Mouse (Mus musculus): ENCODE measurements around the gene Nyap1. TPM values are rescaled to one million over a fixed set of nuclear protein-coding genes. Genes with fewer than 3 reads are reported as not detected.
A peak's percentile ranks its signal among the peaks of the same experiment; 100 is the strongest.

The Nyap1 gene
- total RNA-seq (2021), result under 1 TPM; 0.10 to 0.35 TPM
- long read RNA-seq, experiment 1, result 0 reads
- long read RNA-seq, experiment 2, result 0 reads

- DNase-seq, result peak; percentile 73
Observed at GRCm38 (mm10) chr5:137741023-137741931, at the start of gene Nyap1. Nyap1 (minus strand) TSS chr5:137741607.

GRCm38 (mm10) chr5:137788946-137789531, 47.6 kb upstream of the Nyap1 start:
- no peak for DNase-seq

GRCm38 (mm10) chr5:137788171-137788570, 46.8 kb upstream of the Nyap1 start:
- DNase-seq, result no peak

- DNase-seq, result peak; percentile 94
Observed at GRCm38 (mm10) chr5:137787151-137787928, 45.9 kb upstream of the Nyap1 start, which contains the start of the genes Mepce and Zcwpw1. Mepce (minus strand) TSS chr5:137787655. Zcwpw1 (plus strand) TSS chr5:137787798.

GRCm38 (mm10) chr5:137786109-137786942, 44.9 kb upstream of the Nyap1 start:
- peak; percentile 99 for DNase-seq

- peak; percentile 71 for DNase-seq
Observed at GRCm38 (mm10) chr5:137785164-137786031, 44.0 kb upstream of the Nyap1 start.

GRCm38 (mm10) chr5:137784546-137784945, 43.1 kb upstream of the Nyap1 start:
- no peak for DNase-seq

GRCm38 (mm10) chr5:137783901-137784540, 42.6 kb upstream of the Nyap1 start:
- no peak for DNase-seq

GRCm38 (mm10) chr5:137782776-137783522, 41.5 kb upstream of the Nyap1 start:
- DNase-seq, result no peak

GRCm38 (mm10) chr5:137781661-137782060, 40.3 kb upstream of the Nyap1 start:
- no peak for DNase-seq

- DNase-seq, result peak; percentile 34
Observed at GRCm38 (mm10) chr5:137779053-137779933, 37.9 kb upstream of the Nyap1 start.

GRCm38 (mm10) chr5:137778635-137779034, 37.2 kb upstream of the Nyap1 start, which contains the start of gene Ppp1r35:
Ppp1r35 (plus strand) TSS chr5:137778849.
- DNase-seq, result peak; percentile 95

GRCm38 (mm10) chr5:137777267-137777845, 35.9 kb upstream of the Nyap1 start:
- no peak for DNase-seq

GRCm38 (mm10) chr5:137776408-137776918, 35.1 kb upstream of the Nyap1 start:
- no peak for DNase-seq

- DNase-seq, result no peak
Observed at GRCm38 (mm10) chr5:137775587-137776290, 34.3 kb upstream of the Nyap1 start.

GRCm38 (mm10) chr5:137772755-137773154, 31.3 kb upstream of the Nyap1 start:
- DNase-seq, result no peak

GRCm38 (mm10) chr5:137770709-137771108, 29.3 kb upstream of the Nyap1 start:
- DNase-seq, result no peak

Data from gastrocnemius, postnatal 25 days (tissue).